Mouse (Mus musculus) activated CD4-positive, CD25-positive, alpha-beta regulatory T cell, adult 4 months (primary cell): ENCODE results near the gene Zfp775. TPM values are rescaled to one million over a fixed set of nuclear protein-coding genes. Genes with fewer than 3 reads are reported as not detected.

Experiments
- ATAC-seq: one replicate; pipeline ENCODE4 v1.8.0; 2017
- polyA plus RNA-seq, 2 experiments: library from polyadenylated mRNA; unstranded; fragments of 100-300 nt; shearing (Covaris generic); gene quantifications; one replicate each; pipeline ENCODE4 v1.2.1; 2017

The Zfp775 gene
- 1 to 10 TPM; 4.8 to 6.1 TPM for polyA plus RNA-seq

- ATAC-seq = peak; percentile 97
Measured at GRCm38 (mm10) chr6:48601271-48602079, at the start of gene Zfp775. TSS of gene Zfp775 (plus strand) at chr6:48602063.

- no peak for ATAC-seq
Measured at GRCm38 (mm10) chr6:48552918-48553317, 48.9 kb upstream of the Zfp775 start.

- ATAC-seq = no peak
Measured at GRCm38 (mm10) chr6:48553819-48554218, 48.0 kb upstream of the Zfp775 start.

GRCm38 (mm10) chr6:48554280-48555103 is 47.4 kb upstream of the Zfp775 start, which contains the start of gene Lrrc61:
TSS of gene Lrrc61 (plus strand) at chr6:48554796.
- peak; percentile 96 for ATAC-seq

- ATAC-seq = peak; percentile 8
Measured at GRCm38 (mm10) chr6:48555104-48555890, 46.6 kb upstream of the Zfp775 start.

GRCm38 (mm10) chr6:48555956-48556355 is 45.9 kb upstream of the Zfp775 start:
- no peak for ATAC-seq

- no peak for ATAC-seq
Measured at GRCm38 (mm10) chr6:48565693-48566310, 36.1 kb upstream of the Zfp775 start.

GRCm38 (mm10) chr6:48566312-48566711 is 35.6 kb upstream of the Zfp775 start:
- no peak for ATAC-seq

- ATAC-seq = no peak
Measured at GRCm38 (mm10) chr6:48568036-48568984, 33.6 kb upstream of the Zfp775 start.

- peak; percentile 32 for ATAC-seq
Measured at GRCm38 (mm10) chr6:48569065-48569807, 32.6 kb upstream of the Zfp775 start.

- ATAC-seq = no peak
Measured at GRCm38 (mm10) chr6:48572014-48572413, 29.8 kb upstream of the Zfp775 start.

GRCm38 (mm10) chr6:48572572-48573061 is 29.2 kb upstream of the Zfp775 start, which contains the start of gene Rarres2:
TSS of gene Rarres2 (minus strand) at chr6:48572789.
- ATAC-seq = no peak

GRCm38 (mm10) chr6:48573280-48573679 is 28.6 kb upstream of the Zfp775 start:
- no peak for ATAC-seq

- no peak for ATAC-seq
Measured at GRCm38 (mm10) chr6:48573981-48574380, 27.9 kb upstream of the Zfp775 start.

- no peak for ATAC-seq
Measured at GRCm38 (mm10) chr6:48578736-48579135, 23.1 kb upstream of the Zfp775 start.

- peak; percentile 73 for ATAC-seq
Measured at GRCm38 (mm10) chr6:48579215-48579648, 22.6 kb upstream of the Zfp775 start.

GRCm38 (mm10) chr6:48581257-48581656 is 20.6 kb upstream of the Zfp775 start:
- ATAC-seq = no peak

GRCm38 (mm10) chr6:48582037-48582436 is 19.8 kb upstream of the Zfp775 start:
- ATAC-seq = no peak

- no peak for ATAC-seq
Measured at GRCm38 (mm10) chr6:48589194-48589750, 12.6 kb upstream of the Zfp775 start, which contains the start of gene Gm45021. TSS of gene Gm45021 (plus strand) at chr6:48589610.
